Mouse (Mus musculus) regulatory T cell (primary cell): ENCODE data around the gene Slk.

Experiments used
- in situ Hi-C: fragments of 300-600 bp; cut with MboI, MseI; formaldehyde crosslinking; loops from one replicate; pipeline ENCODE4 v1.15.1; 2025; ENCODE audit warnings: high pct_unique_total_duplicates

Gene Slk

DNA sequence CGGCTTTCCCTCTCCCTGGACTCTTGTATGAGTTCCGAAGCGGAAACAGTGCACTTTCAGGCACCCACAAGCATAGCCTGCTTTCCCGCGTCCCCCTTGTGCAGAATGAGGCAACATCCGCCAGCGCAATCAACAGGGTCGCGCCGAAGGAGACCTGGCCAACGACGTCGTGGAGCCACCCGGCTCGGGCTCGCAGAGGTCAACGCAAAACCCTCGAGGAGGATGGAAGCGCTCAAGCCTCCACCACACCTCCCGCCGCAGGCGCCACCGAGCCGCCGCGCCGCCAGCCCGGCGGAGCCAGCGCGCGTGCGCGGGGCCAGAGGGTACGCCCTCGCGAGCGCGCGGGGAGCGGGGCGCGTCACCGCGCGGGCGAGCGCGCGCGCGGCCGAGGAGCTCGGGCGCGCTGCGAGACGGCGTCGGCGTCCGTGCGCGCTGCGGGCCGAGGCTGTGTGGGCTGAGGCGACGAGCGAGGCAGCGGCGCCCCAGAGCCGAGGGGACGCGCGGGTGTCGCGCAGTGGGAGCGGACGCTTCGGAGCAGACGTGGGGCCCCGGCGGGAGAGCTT lies at the start of gene Slk:
Slk (plus strand) TSS at position 454 of the 563 bp plus-strand sequence.
- in situ Hi-C loops: loop anchor here (5.0 kb wide), 1 partner anchor 72 kb away; no protein-coding TSS in a partner anchor

GRCm38 (mm10) chr19:47531309-47531708 lies 48.2 kb upstream of the Slk start:
- in situ Hi-C loops: no loop called here

GRCm38 (mm10) chr19:47532449-47532848 lies 47.0 kb upstream of the Slk start:
- in situ Hi-C loops: no loop called here

GRCm38 (mm10) chr19:47534131-47534530 lies 45.3 kb upstream of the Slk start:
- in situ Hi-C loops: no loop called here

- in situ Hi-C loops: no loop called here
Observed at GRCm38 (mm10) chr19:47536521-47537299, 42.8 kb upstream of the Slk start.

DNA sequence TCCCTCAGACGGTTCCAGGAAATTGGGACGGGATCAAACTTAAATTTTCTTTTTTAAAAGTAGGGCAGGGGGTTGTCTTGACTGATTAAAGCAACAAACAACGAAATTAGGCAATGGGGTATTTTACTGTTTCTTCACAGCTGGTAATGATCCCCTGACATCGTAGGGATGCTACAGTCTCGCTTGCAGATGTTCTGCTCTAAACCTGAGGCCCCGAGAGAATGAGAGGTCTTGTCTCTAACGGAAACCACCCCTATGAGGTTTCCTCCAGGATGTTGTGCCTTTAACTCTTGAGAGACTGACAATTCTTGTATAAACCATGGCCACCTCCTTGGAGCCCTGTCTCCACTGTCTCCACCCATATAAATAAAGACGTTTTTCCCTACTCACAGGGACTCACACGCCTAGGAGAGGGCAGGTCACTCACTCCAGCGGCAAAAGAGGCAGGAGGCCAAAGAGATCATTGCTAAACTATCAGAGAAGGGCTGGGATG lies 42.1 kb upstream of the Slk start, which contains the start of gene Stn1:
Stn1 (minus strand) TSS at position 208 of the 493 bp plus-strand sequence.
- in situ Hi-C loops: no loop called here

GRCm38 (mm10) chr19:47537879-47538278 lies 41.6 kb upstream of the Slk start:
- in situ Hi-C loops: no loop called here

DNA sequence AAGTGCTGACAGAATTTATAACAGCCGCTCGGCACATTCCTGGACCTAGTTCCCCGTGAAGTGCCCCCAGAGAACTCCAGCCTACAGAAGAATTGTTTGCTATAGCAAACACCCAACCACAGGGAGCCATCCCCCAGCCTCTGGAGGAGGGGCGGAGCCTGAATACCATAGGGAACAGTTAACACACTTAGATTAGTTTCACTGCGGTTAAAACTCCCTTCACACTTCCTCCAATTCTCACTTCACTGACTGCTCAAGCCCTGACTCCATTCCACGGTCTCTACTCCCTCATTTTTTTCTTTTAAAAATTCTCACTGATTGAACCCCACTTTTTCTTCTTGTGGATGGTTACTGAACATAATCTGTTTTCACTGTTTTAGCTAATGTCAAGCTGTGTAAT lies 40.7 kb upstream of the Slk start:
- in situ Hi-C loops: no loop called here

- in situ Hi-C loops: no loop called here
Observed at GRCm38 (mm10) chr19:47542441-47542840, 37.0 kb upstream of the Slk start.

DNA sequence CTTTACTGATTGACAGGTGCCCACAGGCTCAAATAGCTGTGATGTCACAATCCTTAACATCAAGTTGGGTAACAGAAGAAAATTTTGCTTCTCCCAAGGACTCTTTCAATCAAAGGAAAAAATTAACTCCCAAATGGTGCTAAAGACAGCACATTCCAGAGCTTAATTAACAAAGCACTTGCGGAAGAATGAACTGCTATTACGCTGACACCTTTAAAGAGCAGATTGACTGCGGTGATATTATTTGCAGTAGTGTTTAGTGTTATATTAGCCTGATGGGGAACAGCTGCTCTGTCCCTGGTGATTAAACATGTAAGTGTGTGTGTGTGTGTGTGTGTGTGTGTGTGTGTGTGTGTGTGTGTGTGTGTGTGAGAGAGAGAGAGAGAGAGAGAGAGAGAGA lies 34.4 kb upstream of the Slk start:
- in situ Hi-C loops: no loop called here

GRCm38 (mm10) chr19:47545528-47545927 lies 34.0 kb upstream of the Slk start:
- in situ Hi-C loops: no loop called here

DNA sequence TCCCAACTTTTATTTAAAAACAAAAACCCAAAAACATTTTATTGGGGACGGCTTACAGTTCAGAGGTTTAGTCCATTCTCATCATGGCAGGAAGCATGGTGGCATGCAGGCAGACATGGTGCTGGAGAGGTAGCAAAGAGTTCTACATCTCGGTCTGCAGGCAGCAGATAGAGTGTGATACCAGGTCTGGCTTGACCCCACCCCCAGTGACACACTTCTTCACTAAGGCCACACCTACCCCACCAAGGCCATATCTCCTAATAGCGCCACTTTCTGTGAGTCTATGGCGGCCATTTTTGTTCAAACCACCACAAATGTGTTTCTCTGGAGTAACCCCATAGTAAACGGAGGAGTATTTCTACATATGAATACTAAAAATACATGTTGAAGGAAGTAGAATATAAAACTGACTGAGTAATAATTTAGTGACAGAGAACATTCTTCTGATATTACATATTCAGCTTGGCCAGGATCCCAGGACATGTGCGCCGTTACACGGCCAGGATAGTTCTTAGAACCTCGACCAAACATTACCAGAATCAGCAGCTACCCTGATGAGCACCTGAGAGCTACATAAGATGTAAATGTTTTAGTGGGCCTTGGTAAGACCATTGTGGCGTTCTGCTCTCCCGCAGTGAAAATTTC lies 30.9 kb upstream of the Slk start:
- in situ Hi-C loops: no loop called here

DNA sequence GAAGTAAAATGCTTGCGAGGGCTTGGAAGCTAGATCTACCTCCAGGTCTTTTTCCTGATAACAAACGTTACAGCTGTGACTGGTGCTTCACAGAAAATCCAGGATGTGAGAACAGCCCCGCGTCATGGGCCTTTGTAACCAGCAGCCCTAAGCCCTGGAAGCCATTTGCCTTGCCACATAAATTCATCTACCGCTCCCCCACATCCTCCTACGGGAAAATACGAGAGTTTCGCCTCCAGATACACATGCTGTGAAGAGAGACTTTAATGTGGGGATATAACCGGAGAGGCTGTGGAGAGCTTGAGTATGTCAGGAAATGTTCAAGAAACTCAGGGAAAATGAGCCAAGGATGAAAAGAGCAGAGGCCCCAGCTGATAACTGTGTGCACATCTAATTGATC lies 30.3 kb upstream of the Slk start:
- in situ Hi-C loops: no loop called here

- in situ Hi-C loops: no loop called here
Observed at GRCm38 (mm10) chr19:47549584-47549983, 29.9 kb upstream of the Slk start.

DNA sequence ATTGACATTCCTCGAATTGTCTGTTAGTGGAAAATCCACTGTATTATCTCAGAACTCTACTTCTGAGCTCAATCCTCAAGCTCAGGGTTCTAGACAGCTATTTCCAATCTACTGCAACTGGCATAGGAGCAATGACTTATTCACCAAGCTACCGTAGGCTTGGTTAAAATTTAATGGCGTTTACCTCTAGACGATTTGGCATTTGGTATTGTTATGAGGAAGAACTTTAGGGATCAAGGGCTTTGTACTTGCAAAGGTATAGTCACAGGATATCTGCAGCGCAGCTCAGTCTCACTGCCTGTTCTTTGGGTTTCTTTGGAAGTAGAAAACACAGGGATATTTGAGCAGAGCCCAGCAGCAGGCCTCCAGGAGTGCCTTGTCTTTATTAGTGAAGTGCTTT lies 20.3 kb upstream of the Slk start:
- in situ Hi-C loops: no loop called here

DNA sequence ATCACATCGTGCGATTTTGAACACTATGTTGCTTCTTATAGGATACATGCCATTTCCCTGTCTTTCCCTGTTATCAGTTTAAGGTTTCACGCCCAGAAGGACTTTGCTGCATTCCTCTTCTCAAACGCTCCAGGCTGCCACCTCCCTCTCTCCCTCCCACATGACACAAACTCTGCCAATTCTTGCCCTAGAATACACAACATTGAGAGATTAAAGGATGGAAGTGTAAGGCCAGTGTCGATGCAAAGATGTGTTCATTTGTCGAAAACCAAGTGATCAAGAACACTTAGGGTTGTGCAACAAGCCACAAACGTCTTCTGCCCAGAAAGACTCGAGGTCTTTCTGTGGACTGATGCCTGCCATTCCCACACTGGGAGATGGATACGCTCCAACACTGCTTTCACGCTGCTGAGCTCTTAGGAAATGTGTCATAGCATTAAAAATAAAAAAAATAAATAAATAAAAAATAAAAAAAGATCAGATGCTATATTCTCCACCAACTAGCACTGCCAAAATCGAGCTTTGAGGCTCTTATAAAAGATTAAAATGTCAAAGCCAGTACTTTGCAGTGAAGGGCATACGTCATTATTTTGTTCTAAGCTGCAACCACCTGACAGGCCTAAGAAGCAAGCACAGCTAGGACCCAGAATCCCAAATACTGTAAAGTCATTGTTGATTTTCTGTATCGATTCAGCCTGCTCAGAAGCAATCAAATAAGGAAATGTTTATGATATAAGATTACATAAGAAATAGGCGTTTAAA lies 19.5 kb upstream of the Slk start:
- in situ Hi-C loops: no loop called here

DNA sequence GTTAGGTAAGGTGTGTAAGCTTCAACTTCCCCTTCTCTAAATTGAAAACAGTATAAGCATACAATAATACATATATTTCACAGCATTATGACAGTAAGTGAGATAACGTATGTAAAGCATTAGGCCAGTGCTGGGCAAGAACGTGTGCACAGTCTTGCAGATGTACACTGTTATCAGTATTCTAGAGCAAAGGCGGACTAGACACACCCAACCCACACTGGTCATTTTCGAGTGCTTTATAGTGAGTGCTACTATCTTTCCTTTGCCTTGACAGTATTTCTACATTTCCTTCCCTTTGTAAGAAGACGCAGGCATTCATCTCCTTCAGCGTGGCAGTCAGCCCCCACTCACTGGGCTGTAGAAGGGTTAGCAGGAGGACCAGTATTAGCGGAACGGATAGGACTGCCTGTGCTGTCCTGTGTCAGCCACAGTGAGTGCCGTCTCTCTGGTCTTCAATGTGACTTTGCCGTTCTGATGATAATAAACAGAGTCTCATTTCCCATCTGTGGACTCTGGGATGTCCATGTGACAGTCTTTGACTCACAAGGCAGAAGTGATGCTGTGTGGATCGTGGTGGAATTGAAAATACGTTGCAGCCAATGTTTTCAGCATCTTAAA lies 18.8 kb upstream of the Slk start:
- in situ Hi-C loops: no loop called here

GRCm38 (mm10) chr19:47561996-47562441 lies 17.5 kb upstream of the Slk start:
- in situ Hi-C loops: no loop called here

DNA sequence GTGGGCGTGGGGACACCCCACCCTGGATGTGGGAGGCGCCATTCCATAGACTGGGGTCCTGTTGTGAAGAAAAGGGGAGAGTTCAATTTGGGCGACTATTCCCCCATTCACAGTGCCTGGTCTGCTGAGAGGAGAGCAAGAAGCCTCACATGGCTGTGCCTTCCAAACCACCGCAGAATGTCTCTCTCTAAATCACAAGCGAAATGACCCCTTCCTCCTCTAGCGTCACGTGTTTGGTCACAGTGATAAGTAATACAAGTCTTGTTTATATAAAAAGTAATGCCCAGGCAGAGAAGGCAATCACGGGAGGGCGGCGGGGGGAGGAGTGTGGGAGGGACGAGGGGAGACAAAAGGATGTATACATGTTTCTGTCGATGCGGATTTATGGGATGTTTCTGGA lies 15.8 kb upstream of the Slk start:
- in situ Hi-C loops: no loop called here

- in situ Hi-C loops: no loop called here
Observed at GRCm38 (mm10) chr19:47565031-47565654, 14.3 kb upstream of the Slk start.

DNA sequence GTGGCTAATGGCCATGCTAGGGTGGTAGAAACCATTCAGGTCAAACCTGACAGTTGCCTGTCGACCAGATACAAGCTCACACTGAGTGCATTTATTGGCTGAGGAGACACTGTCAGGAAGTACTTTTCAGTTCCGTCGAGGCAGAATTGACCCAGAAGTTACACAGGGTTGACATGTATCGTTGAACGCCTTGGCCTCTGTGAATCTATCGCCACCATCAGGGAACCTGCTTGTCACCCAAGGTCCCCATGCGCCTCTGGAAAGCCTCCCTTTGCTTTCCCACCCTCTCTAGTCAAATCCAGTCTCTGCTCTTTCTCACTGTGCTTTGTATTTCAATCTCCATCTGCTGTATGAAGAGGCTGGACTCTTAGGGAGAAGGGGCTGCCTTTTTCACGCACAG lies 13.5 kb upstream of the Slk start:
- in situ Hi-C loops: no loop called here
